Mouse (Mus musculus): ENCODE measurements around the gene Gli1. TPM values are rescaled to one million over a fixed set of nuclear protein-coding genes. Genes with fewer than 3 reads are reported as not detected.

Gli1 gene
- polyA plus RNA-seq, 1 experiment from 2014 or later, result 0.55 TPM

GRCm38 (mm10) chr10:127350594-127351284 lies 9.0 kb upstream of the Gli1 start:
- H3K36me3 ChIP-seq (ENCODE audit: control insufficient read depth, insufficient read depth, low read length), result no peaks in the 10 kb centered on the region
- H3K27me3 ChIP-seq (replicated peaks; ENCODE audit: control insufficient read depth, insufficient read depth, low read length), result no peaks in the 10 kb centered on the region
- H3K9ac ChIP-seq (ENCODE audit: low read length), result peak overlapping the region; percentile 22; the same call in 1 of the 2 replicates
- DNase-seq (ENCODE audit: low spot score), result peak; percentile 77
- ATAC-seq, result peak; percentile 84
- WGBS, result 13% methylated on average over 24 of the region's 24 CpGs
- H3K4me3 ChIP-seq (ENCODE audit: low read depth, low read length), result no peak overlapping the region
- H3K4me1 ChIP-seq (ENCODE audit: control insufficient read depth, insufficient read depth, low read length), result no peaks in the 10 kb centered on the region
- H3K27ac ChIP-seq (ENCODE audit: low read depth, low read length), result no peak overlapping the region
- no peaks in the 10 kb centered on the region for H3K9me3 ChIP-seq (replicated peaks; ENCODE audit: control insufficient read depth, low read length)
- peak overlapping the region; percentile 41 for H3K4me2 ChIP-seq (ENCODE audit: low read length)

GRCm38 (mm10) chr10:127349810-127350209 lies 8.0 kb upstream of the Gli1 start:
- Histone ChIP-seq H3K27me3 (replicated peaks; ENCODE audit: control insufficient read depth, insufficient read depth, low read length) (no peaks in the 10 kb centered on the region), H3K4me3 (ENCODE audit: low read depth, low read length) (no peak overlapping the region), H3K4me1 (ENCODE audit: control insufficient read depth, insufficient read depth, low read length) (no peaks in the 10 kb centered on the region), H3K4me2 (ENCODE audit: low read length) (no peak overlapping the region), H3K27ac (ENCODE audit: low read depth, low read length) (no peak overlapping the region), H3K9me3 (replicated peaks; ENCODE audit: control insufficient read depth, low read length) (no peaks in the 10 kb centered on the region), H3K36me3 (ENCODE audit: control insufficient read depth, insufficient read depth, low read length) (no peaks in the 10 kb centered on the region), H3K9ac (ENCODE audit: low read length) (no peak overlapping the region)
- WGBS, result 84% methylated on average over 8 of the region's 8 CpGs
- DNase-seq (ENCODE audit: low spot score) (no peak), ATAC-seq (no peak)

GRCm38 (mm10) chr10:127348957-127349356 lies 7.2 kb upstream of the Gli1 start:
- Histone ChIP-seq H3K4me2 (ENCODE audit: low read length) (no peak overlapping the region), H3K36me3 (ENCODE audit: control insufficient read depth, insufficient read depth, low read length) (no peaks in the 10 kb centered on the region), H3K4me3 (ENCODE audit: low read depth, low read length) (no peak overlapping the region), H3K27ac (ENCODE audit: low read depth, low read length) (no peak overlapping the region), H3K9ac (ENCODE audit: low read length) (no peak overlapping the region), H3K27me3 (replicated peaks; ENCODE audit: control insufficient read depth, insufficient read depth, low read length) (no peaks in the 10 kb centered on the region), H3K4me1 (ENCODE audit: control insufficient read depth, insufficient read depth, low read length) (no peaks in the 10 kb centered on the region), H3K9me3 (replicated peaks; ENCODE audit: control insufficient read depth, low read length) (no peaks in the 10 kb centered on the region)
- no peak for DNase-seq (ENCODE audit: low spot score)
- 71% methylated on average over 4 of the region's 4 CpGs for WGBS
- no peak for ATAC-seq

GRCm38 (mm10) chr10:127346173-127346572 lies 4.4 kb upstream of the Gli1 start:
- Histone ChIP-seq H3K9me3 (replicated peaks; ENCODE audit: control insufficient read depth, low read length) (no peaks in the 10 kb centered on the region), H3K9ac (ENCODE audit: low read length) (no peak overlapping the region), H3K27me3 (replicated peaks; ENCODE audit: control insufficient read depth, insufficient read depth, low read length) (peaks cover 6% of the 10 kb centered on the region; the same call in 1 of the 2 replicates), H3K4me2 (ENCODE audit: low read length) (no peak overlapping the region), H3K4me1 (ENCODE audit: control insufficient read depth, insufficient read depth, low read length) (peaks cover 9% of the 10 kb centered on the region), H3K4me3 (ENCODE audit: low read depth, low read length) (no peak overlapping the region), H3K27ac (ENCODE audit: low read depth, low read length) (no peak overlapping the region), H3K36me3 (ENCODE audit: control insufficient read depth, insufficient read depth, low read length) (no peaks in the 10 kb centered on the region)
- no peak for ATAC-seq
- DNase-seq (ENCODE audit: low spot score), result no peak
- 80% methylated on average over 3 of the region's 3 CpGs for WGBS

- no peak for ATAC-seq
Measured at GRCm38 (mm10) chr10:127343029-127343428, 1.3 kb upstream of the Gli1 start.

GRCm38 (mm10) chr10:127341360-127341690 lies 449 bp downstream of the Gli1 start:
- Histone ChIP-seq H3K4me2 (ENCODE audit: low read length) (peak overlapping the region; percentile 64), H3K27me3 (replicated peaks; ENCODE audit: control insufficient read depth, insufficient read depth, low read length) (peaks cover 23% of the 10 kb centered on the region; the same call in 1 of the 2 replicates), H3K36me3 (ENCODE audit: control insufficient read depth, insufficient read depth, low read length) (no peaks in the 10 kb centered on the region), H3K27ac (ENCODE audit: low read depth, low read length) (no peak overlapping the region), H3K9me3 (replicated peaks; ENCODE audit: control insufficient read depth, low read length) (no peaks in the 10 kb centered on the region), H3K4me1 (ENCODE audit: control insufficient read depth, insufficient read depth, low read length) (peaks cover 23% of the 10 kb centered on the region), H3K9ac (ENCODE audit: low read length) (no peak overlapping the region), H3K4me3 (ENCODE audit: low read depth, low read length) (peak overlapping the region; percentile 29)
- DNase-seq (ENCODE audit: low spot score) (no peak), ATAC-seq (no peak)
- 3% methylated on average over 10 of the region's 11 CpGs for WGBS

More at GRCm38 (mm10) chr10:127343029-127343428, 1.3 kb upstream of the Gli1 start:
- no peak overlapping the region for H3K27ac ChIP-seq (ENCODE audit: low read depth, low read length)
- peaks cover 23% of the 10 kb centered on the region for H3K4me1 ChIP-seq (ENCODE audit: control insufficient read depth, insufficient read depth, low read length)
- no peak overlapping the region for H3K4me3 ChIP-seq (ENCODE audit: low read depth, low read length)
- no peak overlapping the region for H3K4me2 ChIP-seq (ENCODE audit: low read length)
- H3K9ac ChIP-seq (ENCODE audit: low read length), result no peak overlapping the region
- H3K9me3 ChIP-seq (replicated peaks; ENCODE audit: control insufficient read depth, low read length), result no peaks in the 10 kb centered on the region
- 71% methylated on average over 3 of the region's 3 CpGs for WGBS
- no peaks in the 10 kb centered on the region for H3K36me3 ChIP-seq (ENCODE audit: control insufficient read depth, insufficient read depth, low read length)
- DNase-seq (ENCODE audit: low spot score), result no peak
- peaks cover 23% of the 10 kb centered on the region; the same call in 1 of the 2 replicates for H3K27me3 ChIP-seq (replicated peaks; ENCODE audit: control insufficient read depth, insufficient read depth, low read length)

DNA sequence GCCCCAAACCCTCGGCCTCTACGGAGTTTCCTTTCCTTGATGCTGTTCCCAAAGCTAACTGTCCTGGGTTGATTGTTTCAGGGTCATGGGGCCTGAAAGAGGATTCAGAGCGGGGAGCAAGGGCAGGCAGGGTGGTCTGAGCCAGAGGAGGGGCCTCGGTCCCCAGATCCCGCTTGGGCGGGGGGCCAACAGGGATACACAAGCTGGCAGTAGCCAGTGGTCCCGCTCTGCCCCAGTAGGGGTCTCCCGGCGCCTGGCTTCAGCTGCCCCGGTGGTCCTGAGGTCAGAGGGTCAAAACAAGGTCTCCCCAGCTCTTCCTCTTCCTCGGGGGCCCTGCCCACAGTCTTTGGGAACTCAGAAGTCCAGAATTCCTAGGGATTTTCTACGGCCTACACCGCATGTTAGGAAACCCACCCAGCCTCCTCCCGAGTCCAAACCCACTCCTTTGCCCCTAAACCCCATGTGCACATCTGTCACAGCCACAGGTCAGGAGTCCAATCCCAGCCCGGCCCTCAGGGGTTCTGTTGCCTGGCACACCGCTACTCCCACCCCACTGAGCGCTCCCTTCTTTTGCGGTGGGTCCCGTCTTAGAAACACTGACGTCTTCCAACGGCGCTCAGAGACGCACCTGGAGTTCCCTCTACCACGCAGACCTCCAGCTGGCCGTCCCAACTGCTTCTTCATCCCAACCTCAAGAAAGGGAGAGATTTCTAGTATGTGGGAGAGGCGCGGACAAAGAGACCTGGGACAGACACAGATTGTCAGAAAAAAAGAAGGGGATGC lies 1.0 kb downstream of the Gli1 start:
- DNase-seq (ENCODE audit: low spot score) (peak; percentile 51), ATAC-seq (no peak)
- Histone ChIP-seq H3K4me3 (ENCODE audit: low read depth, low read length) (peak overlapping the region; percentile 29), H3K27ac (ENCODE audit: low read depth, low read length) (no peak overlapping the region), H3K36me3 (ENCODE audit: control insufficient read depth, insufficient read depth, low read length) (no peaks in the 10 kb centered on the region), H3K4me1 (ENCODE audit: control insufficient read depth, insufficient read depth, low read length) (peaks cover 23% of the 10 kb centered on the region), H3K9me3 (replicated peaks; ENCODE audit: control insufficient read depth, low read length) (no peaks in the 10 kb centered on the region), H3K9ac (ENCODE audit: low read length) (no peak overlapping the region), H3K4me2 (ENCODE audit: low read length) (peak overlapping the region; percentile 64), H3K27me3 (replicated peaks; ENCODE audit: control insufficient read depth, insufficient read depth, low read length) (peaks cover 23% of the 10 kb centered on the region; the same call in 1 of the 2 replicates)
- under 1% methylated on average over 26 of the region's 27 CpGs for WGBS

DNA sequence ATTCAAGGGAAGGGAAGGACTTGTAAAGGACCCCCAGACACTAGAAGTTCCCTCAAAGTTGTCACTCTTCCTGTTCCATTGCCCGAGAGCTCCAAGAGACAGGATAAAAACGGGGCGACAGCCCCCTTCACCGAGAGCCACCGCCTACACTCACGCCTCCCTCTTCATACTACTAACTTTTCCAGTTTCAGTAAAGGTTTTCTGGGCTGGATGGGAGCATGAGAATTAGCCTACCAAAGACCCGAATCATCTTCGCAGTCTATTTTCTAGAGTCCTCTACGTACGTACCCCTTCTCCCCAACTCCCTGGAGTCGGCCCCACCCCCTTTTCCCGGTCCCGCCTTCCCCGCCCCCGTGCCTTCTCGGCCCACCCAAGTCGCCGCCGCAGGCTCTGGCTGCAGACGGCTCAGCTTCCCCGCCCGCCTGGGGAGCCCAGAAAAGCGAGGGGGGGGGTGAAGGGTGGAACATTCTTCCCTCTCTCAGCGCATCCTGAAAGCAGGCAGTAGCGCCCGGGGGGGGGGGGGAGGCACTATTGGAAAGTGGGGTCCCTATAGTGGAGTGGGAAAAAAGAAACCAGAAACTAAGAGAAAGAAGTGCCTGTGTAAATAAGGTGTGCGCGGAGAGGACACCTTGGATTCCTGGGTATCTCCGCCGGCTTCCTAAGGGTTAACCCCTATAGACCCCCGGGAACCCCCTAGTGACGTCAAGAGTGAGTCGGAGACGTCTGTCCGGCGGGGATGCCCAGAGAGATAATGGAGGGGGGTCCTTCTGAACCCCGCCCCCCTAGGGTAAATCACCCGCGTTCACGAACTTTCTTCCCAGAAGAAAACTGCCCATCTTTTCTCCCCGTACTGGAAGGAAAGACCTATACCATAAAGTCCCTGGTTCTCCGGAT lies 1.8 kb downstream of the Gli1 start:
- peaks cover 23% of the 10 kb centered on the region for H3K4me1 ChIP-seq (ENCODE audit: control insufficient read depth, insufficient read depth, low read length)
- ATAC-seq (peak; percentile 43), DNase-seq (ENCODE audit: low spot score) (peak; percentile 53)
- H3K9ac ChIP-seq (ENCODE audit: low read length), result peak overlapping the region; percentile 29; the same call in 1 of the 2 replicates
- no peaks in the 10 kb centered on the region for H3K36me3 ChIP-seq (ENCODE audit: control insufficient read depth, insufficient read depth, low read length)
- H3K4me3 ChIP-seq (ENCODE audit: low read depth, low read length), result peak overlapping the region; percentile 29
- H3K27me3 ChIP-seq (replicated peaks; ENCODE audit: control insufficient read depth, insufficient read depth, low read length), result peaks cover 23% of the 10 kb centered on the region; the same call in 1 of the 2 replicates
- H3K27ac ChIP-seq (ENCODE audit: low read depth, low read length), result no peak overlapping the region
- H3K4me2 ChIP-seq (ENCODE audit: low read length), result peak overlapping the region; percentile 64
- under 1% methylated on average over 41 of the region's 42 CpGs for WGBS
- no peaks in the 10 kb centered on the region for H3K9me3 ChIP-seq (replicated peaks; ENCODE audit: control insufficient read depth, low read length)
